Mouse (Mus musculus) forebrain, embryonic 11.5 days (tissue): ENCODE measurements around the gene Edil3. TPM values are rescaled to one million over a fixed set of nuclear protein-coding genes. Genes with fewer than 3 reads are reported as not detected.
"Not testable (repeated sequence)": the region's sequence is repeated elsewhere in the genome, so short reads cannot be mapped to it uniquely, and the experiment has no call there.

ENCODE experiments used
- ATAC-seq: fragments of 200-750 bp; cut with Nextera tagmentation; replicated peaks from 2 replicates; pipeline ENCODE4 v1.8.0; 2017; ENCODE audit warnings: moderate TSS enrichment; ENCODE audit not compliant: low FRiP score
- DNase-seq: peaks from one replicate; pipeline ENCODE4 v3.0.0-alpha.2; 2017; ENCODE audit warnings: low spot score
- H3K27ac ChIP-seq: fragments of 300-500 bp; sonication (generic); 2 replicates; pipeline ENCODE4 v1.5.1; 2014; ENCODE audit warnings: low read depth, low read length
- H3K27me3 ChIP-seq: fragments of 300-500 bp; sonication (generic); 2 replicates; pipeline ENCODE4 v1.6.1; 2014; ENCODE audit warnings: mild to moderate bottlenecking, low read length, mixed read lengths; ENCODE audit not compliant: control insufficient read depth, insufficient read depth
- H3K36me3 ChIP-seq: fragments of 300-500 bp; sonication (generic); 2 replicates; pipeline ENCODE4 v1.6.1; 2014; ENCODE audit warnings: mild to moderate bottlenecking, low read length, moderate library complexity, mixed read lengths; ENCODE audit not compliant: control insufficient read depth, insufficient read depth
- H3K4me1 ChIP-seq: fragments of 300-500 bp; sonication (generic); replicated peaks from 2 replicates; pipeline ENCODE4 v1.6.1; 2014; ENCODE audit warnings: low read length, mixed read lengths; ENCODE audit not compliant: control insufficient read depth, insufficient read depth
- H3K4me2 ChIP-seq: fragments of 300-500 bp; sonication (generic); 2 replicates; pipeline ENCODE4 v1.6.1; 2014; ENCODE audit warnings: low read depth, mild to moderate bottlenecking, low read length, moderate library complexity, mixed read lengths; ENCODE audit not compliant: severe bottlenecking
- H3K4me3 ChIP-seq: fragments of 300-500 bp; sonication (generic); 2 replicates; pipeline ENCODE4 v1.5.1; 2014; ENCODE audit warnings: low read depth, low read length
- H3K9ac ChIP-seq: fragments of 300-500 bp; sonication (generic); 2 replicates; pipeline ENCODE4 v1.6.1; 2014; ENCODE audit warnings: low read length
- H3K9me3 ChIP-seq: fragments of 300-500 bp; sonication (generic); 2 replicates; pipeline ENCODE4 v1.6.1; 2016; ENCODE audit warnings: low read length, mixed read lengths; ENCODE audit not compliant: control insufficient read depth
- WGBS: fragments of 180-500 bp; shearing (Covaris S2); extraction: QIAGEN DNeasy Blood & Tissue Kit; methylation state at CpG from one replicate; pipeline ENCODE4 v1.1.7; 2014; 5-methylcytosine and 5-hydroxymethylcytosine counted together
- polyA plus RNA-seq: library from polyadenylated mRNA; unstranded; fragments of >200 nt; fragmentation: Nextera tagmentation; extraction: Ambion mirVana; gene quantifications from 2 replicates; pipeline ENCODE4 v1.2.1, GENCODE M21; 2014

Edil3 gene
- polyA plus RNA-seq, 1 experiment from 2014 or later = 29.4 TPM

GRCm38 (mm10) chr13:89029817-89030539 is 208.7 kb downstream of the Edil3 start:
- no peaks in the 10 kb centered on the region for H3K4me1 ChIP-seq
- H3K36me3 ChIP-seq = no peaks in the 10 kb centered on the region
- no peak overlapping the region for H3K9ac ChIP-seq
- H3K4me2 ChIP-seq = no peak overlapping the region
- H3K9me3 ChIP-seq = no peaks in the 10 kb centered on the region
- ATAC-seq = peak; percentile 73
- peak; percentile 49 for DNase-seq
- WGBS = 43% methylated on average over 3 of the region's 3 CpGs
- no peak overlapping the region for H3K27ac ChIP-seq
- no peaks in the 10 kb centered on the region for H3K27me3 ChIP-seq
- no peak overlapping the region for H3K4me3 ChIP-seq

GRCm38 (mm10) chr13:89035711-89036110 is 214.4 kb downstream of the Edil3 start:
- 84% methylated on average over 2 of the region's 2 CpGs for WGBS
- H3K4me2 ChIP-seq = no peak overlapping the region

GRCm38 (mm10) chr13:89041495-89041894 is 220.2 kb downstream of the Edil3 start:
- no peak overlapping the region for H3K9ac ChIP-seq
- WGBS = 97% methylated on average over 1 of the region's 1 CpGs
- H3K27me3 ChIP-seq = no peaks in the 10 kb centered on the region

More at GRCm38 (mm10) chr13:89035711-89036110, 214.4 kb downstream of the Edil3 start:
- no peak overlapping the region for H3K27ac ChIP-seq
- H3K9ac ChIP-seq = no peak overlapping the region
- H3K9me3 ChIP-seq = no peaks in the 10 kb centered on the region
- no peak for ATAC-seq
- no peaks in the 10 kb centered on the region for H3K4me1 ChIP-seq
- H3K27me3 ChIP-seq = no peaks in the 10 kb centered on the region
- H3K4me3 ChIP-seq = no peak overlapping the region
- no peak for DNase-seq
- no peaks in the 10 kb centered on the region for H3K36me3 ChIP-seq

GRCm38 (mm10) chr13:89070132-89070531 is 248.9 kb downstream of the Edil3 start:
- ATAC-seq, H3K4me2 ChIP-seq, H3K9ac ChIP-seq, H3K4me1 ChIP-seq, H3K27me3 ChIP-seq, DNase-seq, H3K36me3 ChIP-seq, H3K27ac ChIP-seq, H3K9me3 ChIP-seq, H3K4me3 ChIP-seq: not testable (repeated sequence)

More at GRCm38 (mm10) chr13:89041495-89041894, 220.2 kb downstream of the Edil3 start:
- H3K27ac ChIP-seq = no peak overlapping the region
- H3K9me3 ChIP-seq = no peaks in the 10 kb centered on the region
- H3K36me3 ChIP-seq = no peaks in the 10 kb centered on the region
- H3K4me2 ChIP-seq = no peak overlapping the region
- no peaks in the 10 kb centered on the region for H3K4me1 ChIP-seq
- DNase-seq = no peak
- ATAC-seq = no peak
- no peak overlapping the region for H3K4me3 ChIP-seq

- WGBS = 69% methylated on average over 1 of the region's 1 CpGs
Measured at GRCm38 (mm10) chr13:89076212-89076611, 254.9 kb downstream of the Edil3 start.

GRCm38 (mm10) chr13:89105889-89106288 is 284.6 kb downstream of the Edil3 start:
- DNase-seq = no peak
- H3K9ac ChIP-seq = no peak overlapping the region
- ATAC-seq = no peak
- H3K27me3 ChIP-seq = no peaks in the 10 kb centered on the region
- WGBS = 83% methylated on average over 1 of the region's 1 CpGs
- H3K27ac ChIP-seq = no peak overlapping the region
- H3K4me2 ChIP-seq = no peak overlapping the region
- no peaks in the 10 kb centered on the region for H3K9me3 ChIP-seq
- no peaks in the 10 kb centered on the region for H3K4me1 ChIP-seq
- H3K4me3 ChIP-seq = no peak overlapping the region
- no peaks in the 10 kb centered on the region for H3K36me3 ChIP-seq

More at GRCm38 (mm10) chr13:89076212-89076611, 254.9 kb downstream of the Edil3 start:
- peak; percentile 18; the same call in 1 of the 2 replicates for ATAC-seq
- Histone ChIP-seq H3K27me3 (no peaks in the 10 kb centered on the region), H3K9ac (no peak overlapping the region), H3K9me3 (no peaks in the 10 kb centered on the region), H3K27ac (no peak overlapping the region), H3K4me3 (no peak overlapping the region), H3K4me1 (no peaks in the 10 kb centered on the region), H3K4me2 (no peak overlapping the region), H3K36me3 (no peaks in the 10 kb centered on the region)
- no peak for DNase-seq

- Histone ChIP-seq H3K9ac (no peak overlapping the region), H3K4me1 (no peaks in the 10 kb centered on the region), H3K4me2 (no peak overlapping the region), H3K36me3 (no peaks in the 10 kb centered on the region), H3K4me3 (no peak overlapping the region), H3K27me3 (no peaks in the 10 kb centered on the region), H3K9me3 (no peaks in the 10 kb centered on the region), H3K27ac (no peak overlapping the region)
- 76% methylated on average over 2 of the region's 2 CpGs for WGBS
- DNase-seq (no peak), ATAC-seq (no peak)
Measured at GRCm38 (mm10) chr13:89117551-89117950, 296.3 kb downstream of the Edil3 start.

GRCm38 (mm10) chr13:89119809-89120208 is 298.5 kb downstream of the Edil3 start:
- Histone ChIP-seq H3K27ac (no peak overlapping the region), H3K4me3 (no peak overlapping the region), H3K36me3 (no peaks in the 10 kb centered on the region), H3K9me3 (no peaks in the 10 kb centered on the region), H3K4me2 (no peak overlapping the region), H3K27me3 (no peaks in the 10 kb centered on the region), H3K9ac (no peak overlapping the region), H3K4me1 (no peaks in the 10 kb centered on the region)
- DNase-seq (no peak), ATAC-seq (no peak)
- whole genome bisulfite sequencing = 74% methylated on average over 8 of the region's 8 CpGs
